Mouse (Mus musculus): ENCODE results near the gene Rhbdf1. TPM values are rescaled to one million over a fixed set of nuclear protein-coding genes. Genes with fewer than 3 reads are reported as not detected.
A peak's percentile ranks its signal among the peaks of the same experiment; 100 is the strongest.

Gene Rhbdf1
- total and polyA plus RNA-seq, 3 experiments, result 2.9 to 14.3 TPM; not detected in 1

DNA sequence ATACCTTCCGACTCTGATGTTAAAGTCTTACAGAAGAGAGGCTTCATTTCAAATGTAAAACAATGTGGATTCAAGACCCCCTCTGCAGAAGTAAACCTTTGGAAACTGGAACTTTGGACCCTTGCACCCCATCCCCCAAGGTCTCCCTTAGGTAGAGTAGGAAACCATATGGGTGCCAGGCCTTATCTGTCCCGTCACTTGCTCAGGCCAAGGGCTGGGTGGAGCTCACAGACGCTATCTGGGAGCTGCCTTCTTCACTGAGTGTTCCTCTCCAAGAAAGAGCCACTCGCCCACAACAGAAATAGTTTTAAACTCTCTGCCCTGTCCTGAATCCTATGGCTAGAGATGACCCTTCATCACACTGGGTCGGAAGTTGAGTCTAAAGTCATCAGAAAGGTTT lies 46.9 kb upstream of the Rhbdf1 start (continued):
- TF ChIP-seq TCF12 (IDR thresholded peaks at IDR 0.05; ENCODE audit: low read depth, low read length), result peak; percentile 95
- TF ChIP-seq USF1 (IDR thresholded peaks at IDR 0.05; ENCODE audit: low read depth, low read length), result no peak
- TF ChIP-seq MEF2A (IDR thresholded peaks at IDR 0.05; ENCODE audit: extremely low read depth, insufficient replicate concordance, low read depth, low read length, poor library complexity, severe bottlenecking), result no peak
- no peak for TF ChIP-seq CHD1 (IDR thresholded peaks at IDR 0.05; ENCODE audit: low read depth, low read length)
- peak; percentile 91 for TF ChIP-seq ETS1 (IDR thresholded peaks at IDR 0.05; ENCODE audit: low read depth, low read length)
- no peak for TF ChIP-seq GABPA (IDR thresholded peaks at IDR 0.05; ENCODE audit: low read depth, low read length)
- peak; percentile 54; the same call in 1 of the 2 replicates for TF ChIP-seq BHLHE40 (IDR thresholded peaks at IDR 0.05; ENCODE audit: borderline replicate concordance, low read depth, low read length)
- TF ChIP-seq JUND (IDR thresholded peaks at IDR 0.05; ENCODE audit: low read depth, low read length), result no peak
- 0 out of 2 replicates have a peak, but pooled peaks have one; percentile 32 for TF ChIP-seq MYC (IDR thresholded peaks at IDR 0.05; ENCODE audit: low read depth, low read length)
- TF ChIP-seq RAD21 (IDR thresholded peaks at IDR 0.05; ENCODE audit: low read depth, low read length), result no peak
- peak; percentile 2; the same call in 1 of the 2 replicates for TF ChIP-seq SMC3 (IDR thresholded peaks at IDR 0.05; ENCODE audit: low read depth, low read length)
- peak; percentile 92 for TF ChIP-seq GATA1 (IDR thresholded peaks at IDR 0.05; ENCODE audit: low read depth, low read length)
- TF ChIP-seq CTCF (IDR thresholded peaks at IDR 0.05 in 2 of 3, conservative IDR thresholded peaks at IDR 0.05 in 1 of 3; ENCODE audit: control insufficient read depth in 1 of 3, insufficient read depth in 1 of 3, low read depth in 2 of 3, low read length in 3 of 3, poor library complexity in 1 of 3, severe bottlenecking in 1 of 3), result no peak
- no peak for TF ChIP-seq MYB (IDR thresholded peaks at IDR 0.05; ENCODE audit: low read depth, low read length)
- TF ChIP-seq UBTF (IDR thresholded peaks at IDR 0.05; ENCODE audit: borderline replicate concordance, insufficient read depth, low read depth, low read length), result no peak
- TF ChIP-seq EP300 (IDR thresholded peaks at IDR 0.05; ENCODE audit: low read depth in 1 of 2, low read length in 2 of 2), result peak; percentile 88 to 92
- TF ChIP-seq ZMIZ1 (IDR thresholded peaks at IDR 0.05; ENCODE audit: low read depth, low read length), result 0 out of 2 replicates have a peak, but pooled peaks have one; percentile 36

DNA sequence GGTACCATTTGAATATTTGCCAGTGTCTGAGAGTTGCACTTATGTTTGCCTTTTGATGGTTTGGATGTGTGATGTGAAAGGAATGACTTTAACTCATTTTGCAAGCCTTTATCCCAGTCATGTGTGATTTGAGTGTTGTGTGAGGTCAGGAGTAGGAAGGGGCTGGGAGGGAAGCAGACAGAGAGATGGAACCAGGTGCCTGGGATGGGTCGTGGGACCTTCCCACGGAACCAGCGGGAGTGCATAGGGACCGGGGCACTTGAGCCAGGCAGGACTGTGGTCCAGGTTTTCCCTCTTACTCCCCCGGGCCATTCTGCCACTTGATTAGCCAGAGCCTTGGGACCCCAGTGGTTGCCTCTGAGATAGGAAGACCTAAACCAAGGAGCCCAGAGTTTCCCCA lies 45.9 kb upstream of the Rhbdf1 start:
- Histone ChIP-seq H3K27me3 (ENCODE audit: control insufficient read depth in 1 of 2, insufficient read depth in 2 of 2, low read length in 2 of 2) (no peaks in the 10 kb centered on the region), H3K9ac (ENCODE audit: control insufficient read depth, low read depth, low read length, poor library complexity, severe bottlenecking) (peak overlapping the region; percentile 63), H3K27ac (ENCODE audit: control insufficient read depth, low read depth, low read length) (peak overlapping the region; percentile 74), H3K9me3 (replicated peaks; ENCODE audit: insufficient read depth, low read length) (no peaks in the 10 kb centered on the region), H3K4me1 (ENCODE audit: control insufficient read depth in 1 of 2, insufficient read depth in 2 of 2, low read length in 2 of 2) (peaks cover 28 to 47% of the 10 kb centered on the region in 2 experiments), H3K4me3 (ENCODE audit: control insufficient read depth in 1 of 2, insufficient read depth in 1 of 2, low read depth in 2 of 2, low read length in 2 of 2) (peak overlapping the region; percentile 32 to 74), H3K36me3 (ENCODE audit: control insufficient read depth in 1 of 2, insufficient read depth in 2 of 2, low read length in 2 of 2) (peaks cover 0 to 48% of the 10 kb centered on the region in 2 experiments; a peak in 2 of 4 replicates), H3K79me2 (ENCODE audit: control insufficient read depth, insufficient read depth, low read length, poor library complexity) (peaks cover 5% of the 10 kb centered on the region)
- no peak for TF ChIP-seq TAL1 (IDR thresholded peaks at IDR 0.05; ENCODE audit: low read length)
- no peak for TF ChIP-seq ETS1 (IDR thresholded peaks at IDR 0.05; ENCODE audit: low read depth, low read length)
- TF ChIP-seq ELF1 (IDR thresholded peaks at IDR 0.05; ENCODE audit: low read depth, low read length), result no peak
- no peak for TF ChIP-seq RAD21 (IDR thresholded peaks at IDR 0.05; ENCODE audit: low read depth, low read length)
- TF ChIP-seq UBTF (IDR thresholded peaks at IDR 0.05; ENCODE audit: borderline replicate concordance, insufficient read depth, low read depth, low read length), result no peak
- no peak for TF ChIP-seq CHD1 (IDR thresholded peaks at IDR 0.05; ENCODE audit: low read depth, low read length)
- no peak for TF ChIP-seq JUND (IDR thresholded peaks at IDR 0.05; ENCODE audit: low read depth, low read length)
- TF ChIP-seq MYC (IDR thresholded peaks at IDR 0.05; ENCODE audit: low read depth, low read length), result no peak
- no peak for TF ChIP-seq POLR2AphosphoS2 (IDR thresholded peaks at IDR 0.05; ENCODE audit: low read length)
- no peak for TF ChIP-seq BHLHE40 (IDR thresholded peaks at IDR 0.05; ENCODE audit: borderline replicate concordance, low read depth, low read length)
- DNase-seq (ENCODE audit: low read depth, low spot score), result peak; percentile 45

All from MEL (cell line).